Mouse (Mus musculus) urinary bladder, postnatal 25 days (tissue): ENCODE measurements around the gene Slc25a29.

Source experiments
- DNase-seq: peaks from one replicate; pipeline ENCODE4 v3.0.0; 2022; ENCODE audit warnings: low spot score

The Slc25a29 gene

GRCm38 (mm10) chr12:108794979-108795537, 40.6 kb downstream of the Slc25a29 start:
- no peak for DNase-seq

- DNase-seq, result peak; percentile 74
Observed at GRCm38 (mm10) chr12:108794078-108794711, 41.5 kb downstream of the Slc25a29 start.

- peak; percentile 20 for DNase-seq
Observed at GRCm38 (mm10) chr12:108793453-108793941, 42.2 kb downstream of the Slc25a29 start.

DNA sequence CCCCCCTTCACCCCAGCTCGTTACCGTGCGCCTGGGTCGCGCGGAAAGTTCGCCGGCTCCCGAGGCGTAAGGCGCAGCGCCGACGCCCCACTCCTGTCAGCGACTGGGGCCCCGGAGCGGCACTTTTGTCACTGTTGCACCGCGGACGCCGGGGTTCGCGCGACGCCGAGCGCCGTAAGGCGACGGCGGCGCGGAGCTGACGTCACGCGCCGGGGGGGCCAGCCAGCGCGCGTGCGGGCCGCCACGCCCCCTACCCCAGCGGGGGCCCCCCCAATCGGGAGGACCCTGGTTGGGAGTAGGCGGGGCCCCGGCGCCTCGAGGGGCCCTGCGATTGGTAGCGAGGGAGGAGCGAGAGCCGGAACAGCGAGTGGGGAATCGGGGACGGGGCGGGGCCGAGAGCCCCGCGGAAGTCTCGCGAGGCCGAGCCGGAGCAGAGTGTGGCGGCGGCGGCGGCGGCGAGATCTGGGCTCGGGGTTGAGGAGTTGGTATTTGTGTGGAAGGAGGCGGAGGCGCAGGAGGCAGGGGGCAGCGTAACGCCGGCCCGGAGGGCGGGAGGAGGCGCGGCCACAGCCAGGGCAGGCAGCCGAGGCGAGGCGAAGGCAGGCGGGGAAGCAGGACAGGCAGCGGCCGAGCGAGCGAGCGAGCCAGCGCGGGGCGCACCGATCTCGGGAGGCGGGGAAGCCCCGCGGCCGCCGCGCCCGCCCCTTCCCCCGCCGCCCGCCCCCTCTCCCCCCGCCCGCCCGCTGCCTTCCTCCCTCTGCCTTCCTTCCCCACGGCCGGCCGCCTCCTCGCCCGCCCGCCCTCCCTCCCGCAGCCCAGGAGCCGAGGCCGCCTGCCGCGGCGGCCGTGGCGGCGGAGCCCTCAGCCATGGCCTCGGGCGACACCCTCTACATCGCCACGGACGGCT, 42.9 kb downstream of the Slc25a29 start, which contains the start of gene Yy1:
Gene Yy1 (plus strand): TSS at position 428 of the 907 bp plus-strand sequence.
- peak; percentile 96 for DNase-seq

- DNase-seq, result peak; percentile 78
Observed at GRCm38 (mm10) chr12:108792152-108792545, 43.5 kb downstream of the Slc25a29 start.

DNA sequence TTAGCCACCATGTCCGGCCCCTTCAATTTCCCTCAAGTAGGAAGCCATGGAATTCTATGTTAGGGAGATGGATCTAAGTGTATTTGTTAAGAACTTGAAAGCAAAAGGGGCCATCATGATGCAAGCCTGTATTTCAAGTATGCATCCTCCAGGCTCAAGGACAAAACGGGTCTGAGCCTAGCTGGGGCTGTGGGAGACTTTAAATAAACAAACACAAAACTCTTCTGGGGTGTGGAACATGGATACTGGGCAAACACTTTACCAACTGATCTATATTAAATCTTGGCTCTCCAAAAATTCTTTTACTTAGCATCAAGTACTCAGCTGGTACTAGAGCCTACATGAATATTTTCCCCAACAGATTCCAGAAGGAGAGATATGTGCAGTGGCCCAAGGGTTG, 48.4 kb downstream of the Slc25a29 start:
- DNase-seq, result no peak

GRCm38 (mm10) chr12:108785161-108785560, 50.5 kb downstream of the Slc25a29 start:
- no peak for DNase-seq

- DNase-seq, result no peak
Observed at GRCm38 (mm10) chr12:108780108-108780877, 55.4 kb downstream of the Slc25a29 start.
